Mouse (Mus musculus): ENCODE results near the gene Cib3.

GRCm38 (mm10) chr8:72259862-72260261, 47.2 kb upstream of the Cib3 start:
- no peak for TF ChIP-seq CTCF (IDR thresholded peaks at IDR 0.05; ENCODE audit: borderline replicate concordance, insufficient read depth, low read length)
- no peak for TF ChIP-seq POLR2A (IDR thresholded peaks at IDR 0.05; ENCODE audit: low read depth, low read length)

Measured in embryonic fibroblast, embryonic 13.5 days (primary cell).